Mouse (Mus musculus): ENCODE measurements at regions not wholly inside any gene's neighbourhood (a gene's known extent, or its start where the extent isn't known, plus 50 kb on each side); places are given as distances from the start of the nearest gene placed in this dataset.

DNA sequence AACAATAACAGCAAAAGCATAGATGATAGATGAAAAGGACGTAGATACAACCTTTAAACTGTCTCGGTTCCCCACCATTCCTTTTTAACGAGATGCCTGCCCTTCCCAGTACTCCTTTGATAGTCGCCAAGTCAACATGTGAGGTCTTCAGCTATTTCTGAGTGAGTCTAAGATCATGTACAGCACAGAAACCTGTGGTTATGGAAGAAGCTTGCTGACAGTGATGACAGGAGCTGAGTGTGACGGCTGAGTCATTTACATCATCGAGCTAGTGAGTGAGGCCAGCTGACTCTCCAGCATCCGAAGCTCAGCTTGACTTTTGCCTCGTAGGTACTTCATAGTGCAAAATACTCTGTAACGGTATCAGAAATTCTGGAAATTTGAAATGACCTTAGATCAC is 160.1 kb upstream of the Mast4 start:
- Histone ChIP-seq H3K36me3 (ENCODE audit: control insufficient read depth, insufficient read depth) (no peaks in the 10 kb centered on the region), H3ac (ENCODE audit: control insufficient read depth, insufficient read length, low read depth) (no peak overlapping the region), H3K27me3 (ENCODE audit: control insufficient read depth, insufficient read depth, insufficient read length) (no peaks in the 10 kb centered on the region), H3K4me3 (ENCODE audit: insufficient read depth, poor library complexity, severe bottlenecking) (no peak overlapping the region), H3K79me3 (ENCODE audit: low read depth) (no peaks in the 10 kb centered on the region), H3K79me2 (ENCODE audit: control insufficient read depth, insufficient read depth) (no peaks in the 10 kb centered on the region)
- TF ChIP-seq FOSL1 (IDR thresholded peaks at IDR 0.05; ENCODE audit: insufficient read depth, low read length, poor library complexity, severe bottlenecking) = no peak
- TF ChIP-seq MAX (IDR thresholded peaks at IDR 0.05) = no peak
- TF ChIP-seq MYOG (IDR thresholded peaks at IDR 0.05; ENCODE audit: control insufficient read depth, extremely low read depth, insufficient read length) = no peak
- no peak for TF ChIP-seq CEBPB (IDR thresholded peaks at IDR 0.05; ENCODE audit: low read depth)
- TF ChIP-seq USF1 (IDR thresholded peaks at IDR 0.05; ENCODE audit: low read depth) = no peak
- TF ChIP-seq MYOD1 (IDR thresholded peaks at IDR 0.05; ENCODE audit: control insufficient read depth, insufficient read length, low read depth) = no peak
- TF ChIP-seq CTCF (IDR thresholded peaks at IDR 0.05; ENCODE audit: control insufficient read depth, insufficient read depth, insufficient read length) = no peak

- H3K27me3 ChIP-seq (ENCODE audit: control insufficient read depth, insufficient read depth, insufficient read length) = no peaks in the 10 kb centered on the region
- no peaks in the 10 kb centered on the region for H3K36me3 ChIP-seq (ENCODE audit: control insufficient read depth, insufficient read depth)
- H3K4me3 ChIP-seq (ENCODE audit: insufficient read depth, poor library complexity, severe bottlenecking) = no peak overlapping the region
- H3K79me2 ChIP-seq (ENCODE audit: control insufficient read depth, insufficient read depth) = no peaks in the 10 kb centered on the region
- TF ChIP-seq FOSL1 (IDR thresholded peaks at IDR 0.05; ENCODE audit: insufficient read depth, low read length, poor library complexity, severe bottlenecking) (no peak), MYOG (IDR thresholded peaks at IDR 0.05; ENCODE audit: control insufficient read depth, extremely low read depth, insufficient read length) (no peak), MAX (IDR thresholded peaks at IDR 0.05) (no peak), MYOD1 (IDR thresholded peaks at IDR 0.05; ENCODE audit: control insufficient read depth, insufficient read length, low read depth) (no peak), CTCF (IDR thresholded peaks at IDR 0.05; ENCODE audit: control insufficient read depth, insufficient read depth, insufficient read length) (no peak), USF1 (IDR thresholded peaks at IDR 0.05; ENCODE audit: low read depth) (no peak), CEBPB (IDR thresholded peaks at IDR 0.05; ENCODE audit: low read depth) (no peak)
- no peak overlapping the region for H3ac ChIP-seq (ENCODE audit: control insufficient read depth, insufficient read length, low read depth)
- H3K79me3 ChIP-seq (ENCODE audit: low read depth) = no peaks in the 10 kb centered on the region
These were observed 159.3 kb upstream of the Mast4 start for GRCm38 (mm10) chr13:103493567-103493966.

- H3ac ChIP-seq (ENCODE audit: control insufficient read depth, insufficient read length, low read depth) = no peak overlapping the region
- no peaks in the 10 kb centered on the region for H3K36me3 ChIP-seq (ENCODE audit: control insufficient read depth, insufficient read depth)
- H3K4me3 ChIP-seq (ENCODE audit: insufficient read depth, poor library complexity, severe bottlenecking) = no peak overlapping the region
- H3K79me3 ChIP-seq (ENCODE audit: low read depth) = no peaks in the 10 kb centered on the region
- TF ChIP-seq MYOD1 (IDR thresholded peaks at IDR 0.05; ENCODE audit: control insufficient read depth, insufficient read length, low read depth) (no peak), CTCF (IDR thresholded peaks at IDR 0.05; ENCODE audit: control insufficient read depth, insufficient read depth, insufficient read length) (no peak)
- H3K27me3 ChIP-seq (ENCODE audit: control insufficient read depth, insufficient read depth, insufficient read length) = no peaks in the 10 kb centered on the region
- no peaks in the 10 kb centered on the region for H3K79me2 ChIP-seq (ENCODE audit: control insufficient read depth, insufficient read depth)
These were observed 155.8 kb upstream of the Mast4 start for GRCm38 (mm10) chr13:103490049-103490448.

GRCm38 (mm10) chr13:103484092-103484491 is 149.8 kb upstream of the Mast4 start:
- H3K79me2 ChIP-seq (ENCODE audit: control insufficient read depth, insufficient read depth) = no peaks in the 10 kb centered on the region
- H3K79me3 ChIP-seq (ENCODE audit: low read depth) = no peaks in the 10 kb centered on the region
- no peak overlapping the region for H3K4me3 ChIP-seq (ENCODE audit: insufficient read depth, poor library complexity, severe bottlenecking)
- no peaks in the 10 kb centered on the region for H3K36me3 ChIP-seq (ENCODE audit: control insufficient read depth, insufficient read depth)
- H3ac ChIP-seq (ENCODE audit: control insufficient read depth, insufficient read length, low read depth) = no peak overlapping the region
- TF ChIP-seq MYOG (IDR thresholded peaks at IDR 0.05; ENCODE audit: control insufficient read depth, extremely low read depth, insufficient read length) (no peak), FOSL1 (IDR thresholded peaks at IDR 0.05; ENCODE audit: insufficient read depth, low read length, poor library complexity, severe bottlenecking) (no peak), MYOD1 (IDR thresholded peaks at IDR 0.05; ENCODE audit: control insufficient read depth, insufficient read length, low read depth) (no peak), USF1 (IDR thresholded peaks at IDR 0.05; ENCODE audit: low read depth) (no peak), MAX (IDR thresholded peaks at IDR 0.05) (no peak), CTCF (IDR thresholded peaks at IDR 0.05; ENCODE audit: control insufficient read depth, insufficient read depth, insufficient read length) (no peak)
- H3K27me3 ChIP-seq (ENCODE audit: control insufficient read depth, insufficient read depth, insufficient read length) = no peaks in the 10 kb centered on the region

GRCm38 (mm10) chr13:103483392-103483791 is 149.1 kb upstream of the Mast4 start:
- no peak for TF ChIP-seq MAX (IDR thresholded peaks at IDR 0.05)
- no peak for TF ChIP-seq MYOD1 (IDR thresholded peaks at IDR 0.05; ENCODE audit: control insufficient read depth, insufficient read length, low read depth)
- TF ChIP-seq CEBPB (IDR thresholded peaks at IDR 0.05; ENCODE audit: low read depth) = no peak
- TF ChIP-seq CTCF (IDR thresholded peaks at IDR 0.05; ENCODE audit: control insufficient read depth, insufficient read depth, insufficient read length) = no peak
- TF ChIP-seq USF1 (IDR thresholded peaks at IDR 0.05; ENCODE audit: low read depth) = no peak
- TF ChIP-seq MYOG (IDR thresholded peaks at IDR 0.05; ENCODE audit: control insufficient read depth, extremely low read depth, insufficient read length) = no peak
- no peak for TF ChIP-seq FOSL1 (IDR thresholded peaks at IDR 0.05; ENCODE audit: insufficient read depth, low read length, poor library complexity, severe bottlenecking)
- no peaks in the 10 kb centered on the region for H3K79me3 ChIP-seq (ENCODE audit: low read depth)
- no peaks in the 10 kb centered on the region for H3K36me3 ChIP-seq (ENCODE audit: control insufficient read depth, insufficient read depth)
- H3K27me3 ChIP-seq (ENCODE audit: control insufficient read depth, insufficient read depth, insufficient read length) = no peaks in the 10 kb centered on the region
- H3ac ChIP-seq (ENCODE audit: control insufficient read depth, insufficient read length, low read depth) = no peak overlapping the region
- H3K4me3 ChIP-seq (ENCODE audit: insufficient read depth, poor library complexity, severe bottlenecking) = no peak overlapping the region
- no peaks in the 10 kb centered on the region for H3K79me2 ChIP-seq (ENCODE audit: control insufficient read depth, insufficient read depth)

DNA sequence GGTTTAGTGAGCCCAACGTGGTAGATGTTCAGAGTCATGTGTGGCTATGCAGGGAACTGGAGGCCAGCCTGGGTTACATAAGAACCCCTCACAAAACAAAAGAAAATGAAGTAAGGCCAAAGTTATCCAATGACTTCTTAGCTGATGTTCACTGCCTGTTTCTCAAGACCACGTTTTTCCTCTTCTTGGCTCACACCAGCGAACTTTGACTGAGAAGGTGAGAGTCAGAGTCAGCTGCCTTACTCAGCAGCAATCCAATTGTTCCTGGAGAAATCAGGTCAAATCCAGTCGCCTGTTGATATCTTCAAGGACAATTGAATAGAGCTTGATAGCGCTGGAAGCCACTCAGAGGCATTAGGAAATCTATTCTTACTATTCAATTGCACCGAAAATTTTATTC is 142.0 kb upstream of the Mast4 start:
- Histone ChIP-seq H3K4me3 (ENCODE audit: insufficient read depth, poor library complexity, severe bottlenecking) (no peak overlapping the region), H3K79me2 (ENCODE audit: control insufficient read depth, insufficient read depth) (no peaks in the 10 kb centered on the region), H3K27me3 (ENCODE audit: control insufficient read depth, insufficient read depth, insufficient read length) (no peaks in the 10 kb centered on the region), H3K79me3 (ENCODE audit: low read depth) (no peaks in the 10 kb centered on the region), H3ac (ENCODE audit: control insufficient read depth, insufficient read length, low read depth) (no peak overlapping the region), H3K36me3 (ENCODE audit: control insufficient read depth, insufficient read depth) (no peaks in the 10 kb centered on the region)
- TF ChIP-seq USF1 (IDR thresholded peaks at IDR 0.05; ENCODE audit: low read depth) = no peak
- no peak for TF ChIP-seq CTCF (IDR thresholded peaks at IDR 0.05; ENCODE audit: control insufficient read depth, insufficient read depth, insufficient read length)
- no peak for TF ChIP-seq MAX (IDR thresholded peaks at IDR 0.05)
- TF ChIP-seq CEBPB (IDR thresholded peaks at IDR 0.05; ENCODE audit: low read depth) = no peak
- TF ChIP-seq FOSL1 (IDR thresholded peaks at IDR 0.05; ENCODE audit: insufficient read depth, low read length, poor library complexity, severe bottlenecking) = no peak
- no peak for TF ChIP-seq MYOG (IDR thresholded peaks at IDR 0.05; ENCODE audit: control insufficient read depth, extremely low read depth, insufficient read length)
- no peak for TF ChIP-seq MYOD1 (IDR thresholded peaks at IDR 0.05; ENCODE audit: control insufficient read depth, insufficient read length, low read depth)
